Mouse (Mus musculus) heart, postnatal 14 days (tissue): ENCODE data around the gene Kidins220. TPM values are rescaled to one million over a fixed set of nuclear protein-coding genes. Genes with fewer than 3 reads are reported as not detected.
A peak's percentile ranks its signal among the peaks of the same experiment; 100 is the strongest.

ENCODE experiments used
- DNase-seq, 2 experiments: peaks; one replicate each; pipeline ENCODE4 v3.0.0; 2021 to 2022
- intact Hi-C: fragments of 180-260 bp; cut with DNase I; formaldehyde crosslinking; loops from one replicate; pipeline ENCODE4 v1.15.1; 2025
- total RNA-seq, 2 experiments: library from RNA; stranded (reverse); gene quantifications; 2 replicates each; pipeline ENCODE4 v1.2.3; 2021

Gene Kidins220
- total RNA-seq, 2 experiments from 2014 or later: 91.8 to 102 TPM

- DNase-seq: no peak
- intact Hi-C loops: no loop called here
These were observed 12.9 kb upstream of the Kidins220 start for GRCm38 (mm10) chr12:24961821-24962220.

- intact Hi-C loops: no loop called here
- no peak for DNase-seq
These were observed 12.3 kb upstream of the Kidins220 start for GRCm38 (mm10) chr12:24962362-24962967.

GRCm38 (mm10) chr12:24963393-24964022, 11.2 kb upstream of the Kidins220 start:
- intact Hi-C loops: no loop called here
- DNase-seq: no peak

DNA sequence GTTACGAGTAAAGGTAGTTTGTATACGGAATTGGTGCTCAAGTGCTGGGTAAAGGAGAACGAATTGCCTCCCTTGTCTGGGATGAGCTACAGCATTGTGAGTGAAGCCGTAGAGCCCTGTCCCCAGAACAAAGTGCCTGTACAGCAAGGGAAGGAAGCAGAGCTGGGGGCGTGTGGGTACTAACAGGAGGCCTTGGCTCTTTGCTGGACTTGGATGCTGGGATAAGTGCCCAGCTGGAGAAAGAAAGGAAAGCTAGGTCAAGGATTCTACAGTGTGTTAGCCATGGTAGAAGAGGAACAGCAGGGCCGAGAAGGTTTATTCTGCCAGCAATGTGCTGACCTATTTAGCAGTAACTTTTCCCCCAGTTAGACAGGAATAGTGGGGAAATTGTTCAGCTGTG, 9.3 kb upstream of the Kidins220 start:
- intact Hi-C loops: no loop called here
- DNase-seq: no peak

DNA sequence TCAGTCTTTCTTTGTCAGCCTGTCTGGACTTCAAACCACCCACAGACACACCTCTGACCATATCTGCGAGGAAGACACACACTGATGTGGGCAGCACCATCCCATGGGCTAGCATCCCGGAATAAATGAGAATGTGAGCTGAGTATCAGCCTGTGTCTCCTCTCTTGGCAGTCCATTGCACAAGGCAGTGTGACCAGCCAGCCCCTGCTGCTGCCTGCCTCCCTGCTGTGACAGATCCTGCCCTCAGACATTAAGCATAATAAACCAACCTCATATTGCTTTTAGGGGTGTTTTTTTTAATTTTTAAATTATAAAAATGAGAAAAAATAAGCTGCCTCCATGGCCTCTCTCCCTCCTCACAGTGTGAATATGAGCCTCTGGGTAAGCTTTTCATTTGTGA, 8.7 kb upstream of the Kidins220 start:
- no peak for DNase-seq
- intact Hi-C loops: no loop called here

DNA sequence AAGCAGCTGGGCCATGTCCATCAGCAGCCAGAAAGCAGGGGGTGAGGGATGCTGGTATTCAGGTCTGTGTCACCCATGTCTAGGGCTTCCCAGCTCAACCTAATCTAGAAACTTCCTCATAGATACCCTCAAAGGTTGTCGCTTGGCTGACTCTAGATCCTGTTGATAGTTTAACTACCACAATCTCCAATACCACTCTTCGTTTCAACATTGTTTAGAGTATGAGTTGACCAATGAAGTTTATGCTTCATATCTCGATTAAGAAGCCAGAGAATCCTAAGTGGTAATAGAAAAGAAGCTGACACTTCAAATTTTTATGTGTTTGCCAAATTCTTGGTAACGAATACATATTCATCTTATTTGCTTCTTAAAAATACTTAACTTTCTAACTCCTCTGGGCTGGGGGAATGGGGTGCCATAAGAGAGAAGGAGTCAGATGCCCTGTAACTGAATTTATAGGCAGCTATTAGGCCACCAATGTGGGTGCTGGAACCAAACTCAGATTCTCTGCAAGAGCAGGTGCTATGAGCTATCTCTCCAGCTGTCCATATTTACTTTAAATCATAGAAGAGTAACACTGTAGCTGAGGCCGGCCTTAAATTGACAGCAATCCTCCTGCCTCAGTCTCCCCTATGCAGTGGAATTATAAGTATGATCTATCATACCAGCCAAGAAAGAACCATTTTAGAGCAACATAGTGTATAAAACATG, 3.1 kb upstream of the Kidins220 start:
- intact Hi-C loops: no loop called here
- no peak for DNase-seq

- intact Hi-C loops: no loop called here
- DNase-seq: no peak
These were observed 2.1 kb upstream of the Kidins220 start for GRCm38 (mm10) chr12:24972371-24973350.

DNA sequence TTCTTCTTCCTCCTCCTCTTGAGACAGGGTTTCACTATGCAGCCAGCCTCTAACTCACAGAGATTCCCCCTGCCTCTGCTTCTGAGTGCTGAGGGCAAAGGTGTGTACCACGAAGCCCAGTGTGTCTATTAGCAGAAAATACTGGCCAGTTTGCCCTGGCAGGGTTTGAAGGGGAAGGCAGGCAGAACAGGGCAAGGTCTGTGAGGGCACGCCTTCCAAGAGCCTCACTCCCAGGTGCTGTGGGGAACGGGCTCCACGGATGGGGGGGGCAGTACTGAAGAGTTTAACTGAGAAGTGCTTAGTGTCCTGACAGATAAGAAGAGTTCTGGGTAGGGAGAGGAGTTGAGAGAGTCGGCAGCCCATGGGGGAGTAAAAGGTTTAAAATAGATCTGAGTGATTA, 1.1 kb upstream of the Kidins220 start:
- no peak for DNase-seq
- intact Hi-C loops: no loop called here

DNA sequence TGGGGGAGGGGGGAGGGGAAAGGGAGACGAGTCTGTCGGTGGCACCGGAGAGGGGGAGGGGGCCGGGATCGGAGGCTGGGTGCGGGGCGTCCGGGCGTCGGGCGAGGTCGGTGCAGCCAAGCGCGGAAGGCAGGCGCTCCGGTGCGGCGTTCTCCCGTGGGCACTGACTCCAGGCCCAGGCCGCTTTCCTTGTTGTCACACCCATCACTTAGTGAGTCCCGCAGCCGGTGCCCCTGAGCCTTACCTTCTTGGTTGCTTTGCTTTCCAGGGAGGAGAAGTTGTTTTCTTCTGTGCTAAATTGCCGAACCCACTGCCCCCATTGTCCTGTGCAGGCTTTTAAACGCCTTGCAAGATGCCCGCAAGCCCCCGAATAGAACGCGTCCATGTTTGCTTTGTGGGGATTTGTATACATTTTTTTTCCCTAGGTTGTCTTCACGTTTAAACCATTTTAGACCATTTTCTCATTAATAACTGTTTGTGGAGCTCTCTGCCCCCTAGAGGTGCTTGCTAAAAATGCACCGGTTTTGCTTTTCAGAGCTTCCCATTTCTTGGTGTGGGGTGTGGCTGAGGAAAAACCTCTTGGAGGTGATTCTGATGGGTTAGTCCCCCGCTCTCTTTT, 499 bp downstream of the Kidins220 start:
- intact Hi-C loops: no loop called here
- DNase-seq: peak; percentile 45 to 67

GRCm38 (mm10) chr12:24985226-24985625, 10.5 kb downstream of the Kidins220 start:
- no peak for DNase-seq
- intact Hi-C loops: no loop called here

DNA sequence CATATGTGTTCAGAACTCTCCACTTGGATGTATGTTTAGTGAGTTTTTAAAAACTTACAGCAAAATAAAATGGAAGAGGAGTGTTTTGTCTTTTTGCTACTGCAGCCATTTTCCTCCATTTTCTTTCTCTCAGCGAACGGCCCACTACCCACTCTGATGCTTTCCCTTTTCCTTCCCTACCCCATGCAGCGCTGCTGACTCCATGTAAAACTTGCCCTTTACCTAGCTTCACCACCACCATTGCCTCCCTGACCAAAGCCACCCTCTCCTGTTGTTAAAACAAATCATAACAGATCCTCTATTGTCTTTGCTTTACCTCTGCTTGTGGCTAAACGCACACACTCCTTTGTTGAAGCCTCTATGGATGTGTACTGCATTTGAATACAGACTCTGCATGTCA, 20.6 kb downstream of the Kidins220 start:
- DNase-seq: no peak
- intact Hi-C loops: no loop called here

GRCm38 (mm10) chr12:25005350-25005749, 30.6 kb downstream of the Kidins220 start:
- intact Hi-C loops: no loop called here
- no peak for DNase-seq

- intact Hi-C loops: no loop called here
- DNase-seq: no peak
These were observed 35.2 kb downstream of the Kidins220 start for GRCm38 (mm10) chr12:25009957-25010356.

DNA sequence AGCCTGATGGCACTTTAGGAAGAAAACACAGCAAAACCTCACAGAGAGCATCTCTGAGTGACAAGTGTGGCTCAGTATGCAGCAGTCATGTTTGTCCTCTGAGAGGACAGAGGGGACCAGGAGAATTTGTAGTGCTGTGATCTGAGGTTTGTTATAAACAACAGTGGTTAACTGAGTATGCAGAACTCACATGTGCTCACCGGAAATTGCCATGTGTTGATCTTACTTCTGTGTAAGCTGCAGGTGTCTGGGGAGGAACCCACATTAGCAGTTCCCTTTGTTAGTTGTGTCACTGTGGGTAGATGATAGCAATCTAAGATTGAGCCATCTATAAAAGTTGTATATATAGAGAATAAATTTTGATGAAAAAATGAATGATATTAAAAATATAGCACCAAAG, 35.7 kb downstream of the Kidins220 start:
- intact Hi-C loops: no loop called here
- no peak for DNase-seq

DNA sequence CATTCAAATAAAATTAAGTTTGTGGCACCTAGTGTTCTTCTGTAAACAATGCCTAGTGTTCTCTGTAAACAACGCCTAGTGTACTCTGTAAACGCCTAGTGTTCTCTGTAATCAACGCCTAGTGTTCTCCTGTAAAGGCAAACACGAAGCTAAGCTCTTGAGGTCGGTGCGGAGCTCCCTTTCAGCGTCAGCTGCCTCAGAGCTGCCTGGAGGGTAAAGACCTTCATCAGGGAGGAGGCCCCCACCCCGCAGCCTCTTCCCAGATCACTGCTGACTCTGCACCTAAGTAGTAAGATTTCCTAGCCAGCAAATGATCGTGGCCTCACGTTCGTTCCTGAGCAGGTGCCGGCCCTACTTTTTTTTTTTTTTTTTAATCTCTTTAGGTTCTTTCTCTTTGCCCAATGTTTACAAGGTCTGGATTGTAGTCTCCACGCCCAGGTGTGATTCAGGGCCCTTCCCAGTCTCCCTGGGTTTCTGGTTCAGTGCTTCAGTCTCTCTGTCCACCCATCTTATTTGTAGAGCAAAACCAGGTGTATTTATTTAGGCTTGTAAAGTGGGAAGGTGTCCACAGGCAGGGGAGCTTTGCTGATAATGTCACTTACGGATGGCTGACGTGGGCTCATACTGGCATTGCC, 37.1 kb downstream of the Kidins220 start:
- intact Hi-C loops: no loop called here
- DNase-seq: no peak

DNA sequence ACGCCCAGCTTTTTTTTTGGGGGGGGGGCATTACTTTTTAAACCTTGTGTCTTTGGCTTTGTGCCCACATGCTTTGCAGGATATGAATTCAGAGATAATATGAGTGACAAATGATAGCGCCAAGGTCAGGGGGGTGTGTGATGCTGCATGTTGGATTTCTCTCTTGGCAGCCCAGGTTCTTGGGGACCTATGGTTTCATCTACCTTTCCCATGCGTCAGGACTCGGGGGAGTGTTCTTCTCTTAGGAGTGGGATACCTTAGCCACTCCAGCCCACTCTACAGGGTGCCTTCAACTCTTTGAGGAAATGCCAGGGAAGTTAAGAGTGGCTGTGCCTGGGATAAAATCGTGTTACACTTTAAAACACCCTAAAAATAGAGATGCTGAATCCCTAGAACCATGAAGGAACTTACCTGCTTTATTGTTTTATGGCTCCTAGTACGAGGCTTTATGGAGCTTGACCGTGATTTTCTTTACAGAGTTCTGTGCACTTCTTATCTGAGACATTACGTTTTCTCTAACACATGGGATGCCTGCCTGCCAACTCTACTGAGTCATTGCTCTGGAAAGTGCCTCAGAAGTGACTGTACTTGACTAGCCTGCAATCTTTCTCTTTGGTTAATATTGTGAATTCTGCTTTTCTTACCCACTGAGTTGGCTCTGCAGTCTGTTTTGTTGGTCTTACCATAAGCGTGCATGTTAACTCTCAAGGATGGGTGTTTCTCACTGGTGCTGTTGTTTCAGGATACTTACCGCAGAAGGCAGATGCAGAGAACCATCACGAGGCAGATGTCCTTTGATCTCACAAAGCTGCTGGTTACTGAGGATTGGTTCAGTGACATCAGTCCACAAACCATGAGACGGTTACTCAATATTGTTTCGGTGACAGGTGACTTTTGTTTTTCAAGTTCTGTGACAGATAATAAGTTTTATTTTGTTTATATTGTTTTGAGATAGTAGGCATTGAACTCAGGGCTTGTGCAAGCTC, 38.1 kb downstream of the Kidins220 start:
- intact Hi-C loops: no loop called here
- peak in 1 of 2 experiments; percentile 35 for DNase-seq

DNA sequence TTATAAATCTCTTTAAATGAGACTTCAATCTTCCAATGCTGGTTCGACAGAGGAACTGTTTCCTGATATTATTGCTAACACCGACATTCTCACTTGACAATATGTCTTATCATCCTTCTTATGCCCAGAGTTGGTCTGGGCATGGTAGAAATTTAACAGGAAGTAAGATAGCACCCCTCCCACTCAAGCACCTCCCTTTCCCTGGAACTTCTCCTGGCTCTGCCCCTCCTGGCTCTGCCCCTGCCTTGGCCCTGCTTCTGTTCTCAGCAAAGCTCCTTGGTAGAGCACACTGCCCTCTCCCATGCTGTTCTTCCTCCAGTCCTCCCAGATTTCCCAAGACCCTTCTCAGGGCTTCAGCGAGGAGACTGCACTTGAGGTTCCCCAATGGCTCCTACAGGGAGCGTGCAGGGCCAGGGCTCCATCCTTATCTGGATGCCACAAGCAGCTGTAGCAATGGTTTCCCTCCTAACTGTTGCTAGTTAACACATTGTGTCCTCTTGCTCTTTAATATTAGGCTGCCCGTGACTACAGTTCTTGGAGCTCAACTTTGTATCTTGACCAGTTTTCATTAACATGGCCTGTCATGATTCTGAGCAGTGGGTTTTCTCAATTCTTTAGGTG, 39.7 kb downstream of the Kidins220 start:
- no peak for DNase-seq
- intact Hi-C loops: no loop called here

GRCm38 (mm10) chr12:25014938-25015337, 40.2 kb downstream of the Kidins220 start:
- no peak for DNase-seq
- intact Hi-C loops: no loop called here
